Mouse (Mus musculus) CD4-positive helper T cell, adult 2 months (primary cell): Measurements from ENCODE around the gene Gpr171.
"Not testable (repeated sequence)": the region's sequence is repeated elsewhere in the genome, so short reads cannot be mapped to it uniquely, and the experiment has no call there.

Source experiments
- DNase-seq: peaks from one replicate; pipeline ENCODE4 v3.0.0-alpha.2; 2012; ENCODE audit warnings: low read depth, missing footprints, low spot score

The Gpr171 gene

GRCm38 (mm10) chr3:59113973-59114517 lies 12.4 kb upstream of the Gpr171 start:
- no peak for DNase-seq

GRCm38 (mm10) chr3:59113291-59113690 lies 11.7 kb upstream of the Gpr171 start:
- DNase-seq = not testable (repeated sequence)

- DNase-seq = no peak
These were observed 10.3 kb upstream of the Gpr171 start for GRCm38 (mm10) chr3:59111944-59112343.

GRCm38 (mm10) chr3:59109834-59110233 lies 8.2 kb upstream of the Gpr171 start:
- DNase-seq = not testable (repeated sequence)

GRCm38 (mm10) chr3:59107439-59107838 lies 5.8 kb upstream of the Gpr171 start:
- no peak for DNase-seq

- no peak for DNase-seq
These were observed 2.8 kb upstream of the Gpr171 start for GRCm38 (mm10) chr3:59104462-59104861.

GRCm38 (mm10) chr3:59102146-59102545 lies 525 bp upstream of the Gpr171 start:
- DNase-seq = peak; percentile 42

GRCm38 (mm10) chr3:59098540-59098939 lies 3.1 kb downstream of the Gpr171 start:
- no peak for DNase-seq

GRCm38 (mm10) chr3:59097421-59097820 lies 4.2 kb downstream of the Gpr171 start:
- no peak for DNase-seq

GRCm38 (mm10) chr3:59092702-59093101 lies 8.9 kb downstream of the Gpr171 start:
- no peak for DNase-seq

- peak; percentile 80 for DNase-seq
These were observed 20.7 kb downstream of the Gpr171 start for GRCm38 (mm10) chr3:59080919-59081318.

GRCm38 (mm10) chr3:59080293-59080916 lies 21.2 kb downstream of the Gpr171 start:
- no peak for DNase-seq

GRCm38 (mm10) chr3:59079327-59079726 lies 22.3 kb downstream of the Gpr171 start:
- DNase-seq = peak; percentile 84

GRCm38 (mm10) chr3:59078585-59078984 lies 23.0 kb downstream of the Gpr171 start:
- no peak for DNase-seq

- DNase-seq = peak; percentile 24
These were observed 24.3 kb downstream of the Gpr171 start for GRCm38 (mm10) chr3:59077278-59077677.

- DNase-seq = not testable (repeated sequence)
These were observed 32.5 kb downstream of the Gpr171 start for GRCm38 (mm10) chr3:59069071-59069470.

GRCm38 (mm10) chr3:59066558-59067294 lies 34.9 kb downstream of the Gpr171 start:
- DNase-seq = no peak

GRCm38 (mm10) chr3:59065937-59066336 lies 35.7 kb downstream of the Gpr171 start:
- DNase-seq = no peak

GRCm38 (mm10) chr3:59063431-59063830 lies 38.2 kb downstream of the Gpr171 start:
- DNase-seq = no peak

GRCm38 (mm10) chr3:59062141-59062540 lies 39.5 kb downstream of the Gpr171 start:
- DNase-seq = peak; percentile 48

GRCm38 (mm10) chr3:59060131-59060530 lies 41.5 kb downstream of the Gpr171 start:
- no peak for DNase-seq

- DNase-seq = peak; percentile 44
These were observed 42.5 kb downstream of the Gpr171 start for GRCm38 (mm10) chr3:59059022-59059541.
